Mouse (Mus musculus) C2C12 (cell line): Measurements from ENCODE around the gene Cep44.

ENCODE experiments used
- CEBPB ChIP-seq: IDR thresholded peaks from one replicate; pipeline ENCODE4 v1.6.1; 2011; ENCODE audit warnings: low read depth, mild to moderate bottlenecking, control low read depth, moderate library complexity
- CTCF ChIP-seq: IDR thresholded peaks from one replicate; pipeline ENCODE4 v1.5.1; 2011; ENCODE audit not compliant: control insufficient read depth, insufficient read depth, insufficient read length
- MAX ChIP-seq: IDR thresholded peaks from one replicate; pipeline ENCODE4 v1.6.1; 2011; ENCODE audit warnings: mild to moderate bottlenecking, control low read depth
- MYOG ChIP-seq: IDR thresholded peaks from one replicate; pipeline ENCODE4 v1.6.1; 2011; ENCODE audit not compliant: control insufficient read depth, insufficient read length; ENCODE audit errors: extremely low read depth
- USF1 ChIP-seq: IDR thresholded peaks from one replicate; pipeline ENCODE4 v1.6.1; 2011; ENCODE audit warnings: low read depth, mild to moderate bottlenecking, control low read depth, moderate library complexity

- TF ChIP-seq USF1 (no peak), CTCF (no peak), MYOG (no peak), CEBPB (no peak), MAX (no peak)
Measured at GRCm38 (mm10) chr8:56518848-56519247, 32.0 kb downstream of the Cep44 start.
